In the genomic region with DNA sequence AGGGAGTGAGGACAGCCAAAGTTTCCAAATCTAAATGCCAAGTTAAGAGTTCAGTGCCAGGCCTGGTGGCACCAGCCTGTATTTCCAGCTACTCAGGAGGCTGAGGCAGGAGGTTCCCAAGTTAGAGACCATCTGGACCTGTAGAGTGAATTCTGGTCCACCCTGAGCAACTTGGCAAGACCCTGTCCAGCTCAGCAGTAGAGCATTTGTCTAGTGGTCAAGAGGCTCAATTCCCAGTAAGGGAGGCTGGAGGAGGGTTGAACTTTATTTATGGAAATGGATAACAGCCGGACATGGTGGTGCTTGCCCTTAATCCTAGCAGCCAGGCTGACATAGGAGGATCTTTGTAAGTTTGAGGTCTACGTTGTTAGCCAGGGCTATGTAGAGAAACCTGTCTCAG, we compare ENCODE assay signal across 34 mouse cellular contexts.
"Had no signal": no experiment of that assay in that cellular context is flagged by ENCODE, and none has a peak within 500 bp of the region (broad histone marks: within the 10 kb centered on the region; RNA-seq: fewer than 3 reads in every experiment).

No protein-coding gene starts in this region.

- H3K4me3 ChIP-seq: heart, embryonic 12.5 days; heart, embryonic 13.5 days; heart, embryonic 15.5 days; hindbrain, embryonic 10.5 days; hindbrain, embryonic 12.5 days; hindbrain, embryonic 13.5 days; hindbrain, embryonic 15.5 days; intestine, embryonic 15.5 days; kidney, embryonic 15.5 days; layer of hippocampus, adult 2 months; left cerebral cortex, adult 2 months had no signal

- H3K4me2 ChIP-seq: heart, embryonic 12.5 days; heart, embryonic 13.5 days; heart, embryonic 15.5 days; hindbrain, embryonic 12.5 days; hindbrain, embryonic 13.5 days; hindbrain, embryonic 14.5 days; hindbrain, embryonic 15.5 days; intestine, embryonic 15.5 days; kidney, embryonic 15.5 days had no signal

- H3K4me1 ChIP-seq: hindbrain, embryonic 10.5 days; hindbrain, embryonic 12.5 days; hindbrain, embryonic 13.5 days; hindbrain, embryonic 15.5 days; intestine, embryonic 15.5 days; kidney, embryonic 15.5 days had no signal

- H3K9me3 ChIP-seq: heart, embryonic 12.5 days; heart, embryonic 13.5 days; heart, embryonic 15.5 days; hindbrain, embryonic 10.5 days; hindbrain, embryonic 12.5 days; hindbrain, embryonic 13.5 days; hindbrain, embryonic 15.5 days; intestine, embryonic 15.5 days; kidney, embryonic 15.5 days had no signal

- H3K9ac ChIP-seq: heart, embryonic 12.5 days; heart, embryonic 13.5 days; heart, embryonic 15.5 days; hindbrain, embryonic 12.5 days; hindbrain, embryonic 13.5 days; hindbrain, embryonic 14.5 days; hindbrain, embryonic 15.5 days; intestine, embryonic 15.5 days; kidney, embryonic 15.5 days had no signal

- ATAC-seq: hindbrain, embryonic 16.5 days; hindbrain, postnatal 0 days; inflammation-experienced regulatory T-cells, adult 6 months; intestine, embryonic 15.5 days; intestine, embryonic 16.5 days; intestine, postnatal 0 days had no signal

- H3K27ac ChIP-seq: heart, embryonic 13.5 days; heart, embryonic 15.5 days; hindbrain, embryonic 10.5 days; hindbrain, embryonic 12.5 days; hindbrain, embryonic 13.5 days; hindbrain, embryonic 14.5 days; hindbrain, embryonic 15.5 days; hindbrain, postnatal 0 days; intestine, embryonic 15.5 days; kidney, embryonic 15.5 days; kidney, postnatal 0 days; layer of hippocampus, adult 2 months; left cerebral cortex, adult 2 months had no signal

- DNase-seq: heart, postnatal 10 days; heart, postnatal 14 days; heart, postnatal 36 days; heart, postnatal 4 days; kidney, adult 11 months; kidney, adult 18-20 months; kidney, adult 2 months; kidney, adult 8-10 months; kidney, adult 9 months; kidney, postnatal 10 days; kidney, postnatal 14 days; kidney, postnatal 25 days; kidney, postnatal 36 days; kidney, postnatal 4 days; layer of hippocampus, adult 9-11 months; layer of hippocampus, postnatal 36 days had no signal

- H3K27me3 ChIP-seq: heart, embryonic 12.5 days; heart, embryonic 13.5 days; heart, embryonic 15.5 days; hindbrain, embryonic 12.5 days; hindbrain, embryonic 13.5 days; hindbrain, embryonic 15.5 days; intestine, embryonic 15.5 days; kidney, embryonic 15.5 days had no signal
